Mouse (Mus musculus): ENCODE measurements at regions not wholly inside any gene's neighbourhood (a gene's known extent, or its start where the extent isn't known, plus 50 kb on each side); places are given as distances from the start of the nearest gene placed in this dataset.

GRCm38 (mm10) chr2:161165495-161165894 lies 56.6 kb upstream of the Chd6 start:
- DNase-seq = no peak

- no peak for DNase-seq
Observed at GRCm38 (mm10) chr2:161164320-161164719, 55.4 kb upstream of the Chd6 start.

Measured in kidney, postnatal 36 days (tissue).